Mouse (Mus musculus): Measurements from ENCODE around the gene Borcs6.

Gene Borcs6

DNA sequence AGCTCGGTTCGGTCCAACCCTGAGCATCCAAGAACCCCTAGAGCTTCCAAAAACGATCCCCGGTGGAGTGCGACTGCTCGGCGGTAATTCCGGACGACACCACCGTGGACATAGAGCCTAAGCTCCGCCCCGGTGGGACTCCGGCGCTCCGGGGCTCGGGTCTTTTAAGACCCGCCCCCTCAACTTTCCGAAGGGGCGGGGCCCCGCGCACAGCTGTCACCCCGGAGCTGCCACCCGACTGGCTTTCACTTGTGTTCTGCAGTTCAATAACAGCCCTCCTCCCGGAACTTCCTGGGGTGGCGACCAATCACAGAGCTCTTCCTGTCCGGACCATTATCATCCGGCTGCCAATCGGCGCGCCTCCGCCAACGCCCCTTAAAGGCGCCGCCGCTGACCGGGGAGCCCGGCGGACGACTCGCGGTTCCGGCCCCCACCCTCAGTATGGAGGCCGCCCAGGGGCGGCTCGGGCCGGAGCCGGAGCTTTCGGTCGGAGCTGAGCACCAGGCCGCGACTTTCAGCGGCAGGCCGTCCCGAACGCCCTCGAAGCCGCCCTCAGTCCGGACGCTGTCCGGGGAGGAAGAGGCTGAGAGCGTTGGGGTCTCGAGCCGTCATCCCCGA is at the start of gene Borcs6:
Borcs6 (plus strand) TSS at position 361 of the 618 bp plus-strand sequence.
- DNase-seq (ENCODE audit: low spot score), result peak; percentile 97

DNA sequence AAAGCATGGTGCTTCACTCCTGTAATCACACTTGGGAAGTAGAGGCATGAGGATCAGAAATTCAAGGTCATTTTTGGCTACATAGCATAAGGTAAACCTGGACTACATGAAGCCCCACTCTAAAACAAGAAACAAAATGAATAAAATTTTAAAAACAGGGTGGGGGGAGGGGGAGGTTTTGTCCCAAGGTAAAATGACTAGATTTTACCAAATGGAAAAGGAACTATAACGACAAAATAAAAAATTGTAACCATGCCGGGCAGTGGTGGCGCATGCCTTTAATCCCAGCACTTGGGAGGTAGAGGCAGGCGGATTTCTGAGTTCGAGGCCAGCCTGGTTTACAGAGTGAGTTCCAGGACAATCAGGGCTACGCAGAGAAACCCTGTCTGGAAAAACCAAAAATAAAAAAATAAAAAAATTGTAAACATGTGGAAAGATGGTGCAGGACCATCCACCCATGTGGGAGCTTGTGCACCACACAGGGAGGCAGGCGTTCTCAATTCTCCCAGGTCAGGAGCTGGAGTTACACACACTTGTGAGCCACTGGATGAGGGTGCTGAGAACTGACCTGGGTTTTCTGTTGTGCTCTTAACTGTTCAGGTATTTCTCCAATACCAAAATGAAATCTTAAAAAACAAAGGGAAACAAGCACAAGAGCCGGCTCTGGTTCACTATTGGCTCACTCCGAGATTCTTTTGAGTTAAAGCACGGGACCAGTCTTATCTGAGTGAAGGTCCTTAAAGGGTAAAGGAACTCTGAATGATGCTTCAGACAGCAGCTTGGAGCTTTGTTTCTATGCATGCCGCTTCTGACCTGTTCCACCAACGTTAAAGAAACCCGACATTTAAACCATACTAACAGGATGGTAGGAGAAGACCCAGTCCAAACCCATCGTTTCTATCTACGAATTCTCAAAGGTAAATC is 48.9 kb upstream of the Borcs6 start:
- peak; percentile 55 for DNase-seq (ENCODE audit: low spot score)

DNA sequence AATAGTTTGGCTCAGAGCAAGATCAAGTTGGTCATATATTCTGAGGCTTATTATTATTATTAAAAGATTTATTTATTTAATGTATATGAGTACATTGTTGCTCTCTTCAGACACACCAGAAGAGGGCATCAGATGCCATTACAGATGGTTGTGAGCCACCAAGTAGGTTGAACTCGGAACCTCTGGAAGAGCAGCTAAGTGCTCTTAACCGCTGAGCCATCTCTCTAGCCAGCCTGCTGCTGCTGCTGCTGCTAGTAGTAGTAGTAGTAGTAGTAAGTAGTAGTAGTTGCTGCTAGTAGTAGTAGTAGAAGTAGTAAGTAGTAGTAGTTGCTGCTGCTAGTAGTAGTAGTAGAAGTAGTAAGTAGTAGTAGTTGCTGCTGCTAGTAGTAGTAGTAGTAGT is 48.1 kb upstream of the Borcs6 start:
- DNase-seq (ENCODE audit: low spot score), result peak; percentile 34

DNA sequence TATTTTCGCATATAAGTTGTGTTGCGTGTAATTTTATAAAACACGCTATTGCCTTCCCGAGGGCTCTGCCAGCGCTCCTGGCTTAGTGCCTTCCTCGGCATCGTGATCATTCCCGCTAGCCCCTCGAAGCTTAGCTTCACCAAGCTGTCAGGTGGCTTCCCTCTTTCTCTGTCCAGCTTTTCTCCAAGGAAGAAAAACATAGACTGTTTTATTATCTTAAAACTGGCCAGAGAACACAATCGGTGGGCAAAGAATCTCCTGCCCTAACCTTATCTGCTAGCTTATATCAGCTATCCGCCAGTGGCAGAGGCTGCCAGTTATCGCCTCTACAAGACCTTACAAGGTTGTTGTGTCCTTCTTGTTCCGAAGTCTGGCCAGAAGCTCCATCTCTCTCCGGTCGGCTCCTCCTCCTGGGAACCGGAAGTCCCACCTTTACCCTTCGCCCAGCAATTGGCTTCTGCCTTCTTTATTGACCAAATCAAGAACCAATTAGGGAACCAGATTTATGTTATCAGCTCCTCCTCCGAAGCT is 47.4 kb upstream of the Borcs6 start:
- DNase-seq (ENCODE audit: low spot score), result peak; percentile 91

DNA sequence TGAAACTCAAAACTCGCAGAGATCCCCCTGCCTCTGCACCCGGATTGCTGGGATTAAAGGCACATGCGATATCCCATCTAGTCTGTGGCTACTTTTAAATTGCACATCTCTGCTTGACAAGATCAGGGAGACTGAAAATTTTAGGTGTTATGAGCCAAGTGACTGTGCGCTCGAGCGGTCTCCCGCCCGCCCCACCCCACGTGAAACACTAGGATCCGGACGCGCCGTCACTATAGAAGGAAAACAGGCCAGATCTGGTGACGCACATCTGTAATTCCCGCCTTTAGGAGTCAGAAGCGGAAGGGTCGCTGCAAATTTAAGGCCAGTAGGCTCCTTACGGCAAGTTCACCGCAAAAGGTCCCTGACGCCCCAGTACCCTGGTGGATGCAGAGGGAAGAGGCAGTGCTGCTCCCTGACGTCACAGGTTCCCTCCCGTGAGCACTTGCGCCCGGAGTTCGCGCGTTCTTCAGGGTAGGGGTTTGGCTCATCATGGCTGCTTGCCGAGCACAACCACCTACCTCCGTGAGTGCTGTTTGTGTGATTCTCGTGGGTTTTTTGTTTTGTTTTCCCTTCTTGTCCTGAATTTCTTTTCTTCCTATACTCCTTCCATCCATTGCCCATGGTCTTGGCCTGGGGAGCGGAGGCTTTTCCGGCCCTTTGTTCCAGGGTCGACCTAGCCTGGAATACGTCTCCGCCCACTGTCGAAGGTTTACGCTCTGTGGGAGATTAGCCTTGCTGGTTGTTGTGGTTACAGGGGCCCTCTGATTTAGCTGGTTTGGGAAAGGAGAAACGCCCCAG is 43.7 kb upstream of the Borcs6 start, which contains the start of gene Ctc1:
Ctc1 (plus strand) TSS at position 268 of the 798 bp plus-strand sequence.
- DNase-seq (ENCODE audit: low spot score), result peak; percentile 95

DNA sequence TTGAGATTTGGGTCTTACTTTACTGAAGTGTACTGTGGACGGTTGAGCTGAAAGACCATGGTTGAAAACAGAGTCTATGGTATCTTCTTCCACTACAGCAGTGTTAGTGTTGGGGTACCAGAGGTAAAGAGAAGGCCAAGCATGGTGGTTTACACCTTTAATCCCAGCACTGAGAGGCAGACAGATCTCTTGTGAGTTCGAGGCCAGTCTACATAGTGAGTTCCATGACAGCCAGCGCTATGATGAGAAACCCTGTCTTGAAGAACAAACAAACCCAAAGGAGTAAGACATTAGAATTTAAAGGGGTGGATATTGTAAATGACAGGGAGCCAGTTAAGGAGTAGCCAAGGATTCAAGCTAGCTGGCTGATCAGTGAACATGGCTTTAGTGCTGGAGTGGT is 42.8 kb upstream of the Borcs6 start:
- no peak for DNase-seq (ENCODE audit: low spot score)

DNA sequence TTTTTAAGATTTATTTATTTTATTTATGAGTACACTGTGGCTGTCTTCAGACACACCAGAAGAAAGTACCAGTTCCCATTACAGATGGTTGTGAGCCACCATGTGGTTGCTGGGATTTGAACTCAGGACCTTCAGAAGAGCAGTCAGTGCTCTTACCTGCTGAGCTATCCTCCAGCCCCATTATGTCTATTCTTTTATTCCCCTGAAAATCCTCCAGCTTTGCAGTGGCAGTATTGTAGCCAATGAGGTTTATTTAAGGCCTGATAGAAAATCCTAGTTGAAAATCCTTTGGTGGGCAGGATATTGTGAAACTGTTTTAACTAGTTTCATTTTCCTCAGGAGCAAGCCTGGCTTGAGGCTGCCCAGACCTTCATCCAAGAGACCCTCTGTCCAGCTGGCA is 38.8 kb upstream of the Borcs6 start:
- no peak for DNase-seq (ENCODE audit: low spot score)

DNA sequence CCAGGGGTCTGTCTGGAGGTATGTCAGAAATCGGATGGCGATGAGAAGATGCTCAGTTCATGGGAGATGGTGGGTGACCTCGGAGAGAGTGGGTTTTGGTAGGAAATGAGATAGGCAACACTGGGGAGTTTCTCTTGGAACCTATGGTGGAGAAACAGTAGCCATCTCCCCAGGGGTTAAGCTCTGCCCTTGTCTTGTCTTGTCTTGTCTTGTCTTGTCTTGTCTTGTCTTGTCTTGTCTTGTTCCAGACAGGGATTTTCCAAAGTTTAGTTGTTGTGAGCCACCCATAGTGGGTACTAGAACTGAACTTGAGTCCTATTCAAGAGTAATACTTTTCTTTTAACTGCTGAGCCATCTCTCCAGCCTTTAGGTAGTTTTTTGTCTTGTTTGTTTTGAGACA is 33.0 kb upstream of the Borcs6 start:
- DNase-seq (ENCODE audit: low spot score), result no peak

DNA sequence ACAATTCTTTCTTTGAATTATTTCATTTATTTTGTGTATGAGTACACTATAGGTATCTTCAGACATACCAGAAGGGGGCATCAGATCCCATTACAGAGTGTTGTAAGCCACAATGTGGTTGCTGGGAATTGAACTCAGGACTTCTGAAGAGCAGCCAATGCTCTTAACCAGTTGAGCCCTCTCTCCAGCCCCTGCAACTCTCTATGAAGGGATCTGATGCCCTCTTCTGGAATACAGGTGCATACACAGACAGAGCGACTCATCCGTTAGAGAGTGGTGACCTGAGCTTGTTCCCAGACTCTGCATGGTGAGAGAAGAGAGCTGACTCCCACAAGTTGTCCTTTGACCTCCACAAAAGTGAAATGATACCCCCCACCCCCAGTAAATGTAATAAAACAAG is 30.7 kb upstream of the Borcs6 start:
- peak; percentile 41 for DNase-seq (ENCODE audit: low spot score)

DNA sequence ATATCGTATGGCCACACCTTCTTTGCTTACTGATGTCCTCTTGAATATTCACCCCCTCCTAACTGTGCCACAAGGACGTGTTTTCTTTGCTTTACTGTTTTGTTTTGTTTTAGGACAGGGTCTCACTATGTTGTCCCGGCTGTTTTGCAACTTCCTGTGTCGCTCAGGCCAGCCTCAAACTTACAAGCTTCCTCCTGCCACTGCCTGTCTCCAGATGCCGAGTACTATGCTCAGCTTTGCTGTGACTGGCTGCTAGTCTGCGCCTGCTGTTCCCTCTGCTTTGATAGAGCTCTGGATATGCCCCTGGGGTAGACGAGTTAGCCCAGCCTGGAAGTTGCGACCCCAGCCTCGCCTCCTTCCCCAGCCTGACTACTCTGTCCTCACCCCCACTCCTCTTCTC is 26.0 kb upstream of the Borcs6 start:
- no peak for DNase-seq (ENCODE audit: low spot score)

DNA sequence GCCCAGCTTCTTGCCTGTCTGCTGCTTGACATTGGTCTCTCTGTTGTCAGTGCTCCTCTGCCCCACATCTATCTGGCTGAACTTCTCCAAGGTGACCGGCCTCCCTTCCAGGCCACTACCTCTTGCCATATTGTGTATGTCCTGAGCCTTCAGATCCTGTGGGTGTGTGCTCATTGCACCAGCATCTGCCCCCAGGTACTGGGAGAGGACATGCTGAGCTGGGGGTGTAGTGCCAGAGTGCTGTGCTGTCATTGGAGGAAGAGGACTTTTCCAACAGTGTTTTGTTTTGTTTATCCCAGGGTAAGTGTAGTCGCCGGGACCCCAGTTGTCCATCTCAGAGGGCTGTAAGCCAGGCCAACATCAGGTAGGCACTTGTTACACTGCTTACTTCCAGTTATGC is 24.9 kb upstream of the Borcs6 start:
- DNase-seq (ENCODE audit: low spot score), result no peak

DNA sequence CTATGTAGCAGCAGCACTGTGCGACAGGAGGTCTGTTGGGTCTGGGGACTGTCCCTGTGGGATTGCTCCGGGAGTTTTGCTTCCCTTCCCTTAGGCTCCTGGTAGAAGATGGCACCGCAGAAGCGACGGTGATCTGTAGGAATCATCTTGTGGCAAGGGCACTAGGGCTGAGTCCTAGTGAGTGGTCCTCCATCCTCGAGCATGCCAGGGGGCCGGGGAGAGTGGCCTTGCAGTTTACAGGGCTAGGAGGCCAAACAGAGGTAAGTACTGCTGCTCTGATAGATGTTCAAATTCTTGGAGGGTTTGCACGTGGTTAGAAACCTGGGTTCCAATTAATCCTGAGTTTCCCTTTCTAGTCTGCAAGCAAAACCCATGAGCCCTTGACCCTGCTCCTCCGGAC is 24.1 kb upstream of the Borcs6 start:
- DNase-seq (ENCODE audit: low spot score), result no peak

DNA sequence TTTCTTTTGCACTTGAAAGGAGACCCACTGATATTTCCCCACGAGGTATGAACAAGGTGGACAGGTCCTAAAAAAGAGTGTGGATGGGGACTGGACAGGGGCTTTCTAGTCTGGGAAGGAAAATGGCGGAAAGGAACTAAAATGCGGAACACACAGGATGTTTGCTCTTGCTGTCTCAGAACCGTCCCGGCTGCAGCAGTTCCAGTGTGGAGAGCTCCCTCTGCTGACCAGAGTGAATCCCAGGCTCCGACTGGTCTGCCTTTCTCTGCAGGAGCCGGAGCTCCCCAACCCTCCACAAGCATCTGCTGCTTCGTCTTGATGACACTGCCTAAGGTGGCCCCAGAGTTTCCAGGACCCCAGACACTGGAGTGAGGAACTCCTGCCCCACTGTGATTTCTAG is 23.7 kb upstream of the Borcs6 start:
- DNase-seq (ENCODE audit: low spot score), result peak; percentile 87

DNA sequence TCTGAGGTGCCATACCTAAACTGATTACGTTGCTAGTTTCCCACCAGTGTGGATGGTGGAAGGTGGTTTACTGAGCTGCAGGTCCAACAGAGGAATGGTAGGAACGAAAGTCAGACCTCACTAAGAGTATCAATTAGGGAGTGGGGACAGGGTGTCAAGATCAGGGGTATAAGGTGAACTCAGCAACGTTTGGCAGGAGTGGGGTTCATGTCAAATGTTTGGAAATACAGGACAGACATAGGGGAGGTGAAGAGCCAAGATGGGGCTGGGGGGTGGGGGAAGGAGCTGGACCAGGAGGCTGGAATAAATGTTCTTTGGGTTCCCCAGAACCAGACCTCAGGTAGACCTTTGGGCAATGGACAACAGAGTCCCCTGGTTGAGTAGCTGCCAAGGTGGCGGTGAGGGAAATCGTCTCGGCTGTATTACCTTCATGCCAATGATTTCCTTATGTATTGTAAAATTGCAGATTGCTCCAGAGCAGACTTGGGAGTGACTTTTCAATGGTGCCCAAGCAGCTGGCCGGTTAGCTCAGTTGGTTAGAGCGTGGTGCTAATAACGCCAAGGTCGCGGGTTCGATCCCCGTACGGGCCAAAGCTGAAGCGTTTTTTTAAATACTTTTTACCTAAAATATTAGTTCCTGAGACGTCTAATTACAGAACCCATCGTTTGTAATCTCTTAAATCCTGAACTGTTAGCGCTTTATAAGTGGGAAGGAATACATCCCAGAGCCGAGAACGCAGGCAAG is 22.9 kb upstream of the Borcs6 start:
- DNase-seq (ENCODE audit: low spot score), result peak; percentile 89

DNA sequence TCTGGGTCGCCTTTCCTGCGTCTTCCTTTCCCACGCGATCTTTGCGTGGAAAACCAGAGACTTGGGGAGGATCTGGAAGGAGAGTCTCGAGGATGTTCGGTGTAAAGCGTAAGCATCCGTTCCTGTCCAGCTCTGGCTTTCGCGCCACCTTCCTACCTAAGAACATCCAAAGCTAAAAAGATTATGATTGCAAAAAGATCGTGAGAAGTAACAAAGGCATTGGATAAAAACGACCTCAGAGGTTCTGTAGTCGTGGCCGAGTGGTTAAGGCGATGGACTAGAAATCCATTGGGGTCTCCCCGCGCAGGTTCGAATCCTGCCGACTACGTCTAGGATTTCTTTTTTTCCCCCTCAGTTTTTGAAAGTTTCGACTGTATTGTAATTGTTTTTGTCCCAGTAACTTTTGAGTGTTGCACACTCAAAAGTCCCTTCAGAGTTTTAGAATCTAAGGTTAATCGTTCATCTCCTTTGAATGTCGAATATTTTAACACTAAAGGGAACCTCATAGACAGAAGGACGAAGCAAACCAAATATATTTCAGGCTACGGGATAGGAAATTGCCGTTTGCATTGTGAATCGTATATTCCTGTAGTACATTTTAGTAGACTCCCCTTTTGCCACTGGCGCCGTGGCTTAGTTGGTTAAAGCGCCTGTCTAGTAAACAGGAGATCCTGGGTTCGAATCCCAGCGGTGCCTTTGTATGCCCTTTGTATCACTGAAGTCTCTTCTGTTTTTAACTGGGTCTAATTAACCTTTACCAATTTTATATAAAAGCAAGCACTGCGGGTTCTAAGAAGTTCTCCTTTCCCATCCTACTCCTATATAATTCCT is 22.1 kb upstream of the Borcs6 start:
- DNase-seq (ENCODE audit: low spot score), result peak; percentile 91

DNA sequence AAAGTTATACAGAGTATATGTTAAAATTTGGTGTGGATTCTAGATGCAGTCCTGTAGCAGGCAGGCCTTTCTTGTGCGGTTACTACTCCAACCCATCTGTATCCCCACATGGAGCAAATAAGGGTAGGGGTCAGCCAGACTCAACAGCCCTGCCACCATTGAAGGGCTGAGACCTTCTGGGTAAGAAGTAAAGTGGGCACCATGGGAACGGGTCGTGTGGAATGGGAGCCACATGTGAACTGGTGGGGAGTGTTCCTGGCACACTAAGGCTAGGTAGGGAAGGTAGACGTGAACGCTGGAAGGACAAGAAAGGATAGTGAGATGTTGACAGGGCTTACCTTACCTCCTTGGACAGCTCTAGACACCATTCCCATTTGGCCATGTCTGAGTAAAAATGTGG is 21.3 kb upstream of the Borcs6 start:
- peak; percentile 16 for DNase-seq (ENCODE audit: low spot score)

DNA sequence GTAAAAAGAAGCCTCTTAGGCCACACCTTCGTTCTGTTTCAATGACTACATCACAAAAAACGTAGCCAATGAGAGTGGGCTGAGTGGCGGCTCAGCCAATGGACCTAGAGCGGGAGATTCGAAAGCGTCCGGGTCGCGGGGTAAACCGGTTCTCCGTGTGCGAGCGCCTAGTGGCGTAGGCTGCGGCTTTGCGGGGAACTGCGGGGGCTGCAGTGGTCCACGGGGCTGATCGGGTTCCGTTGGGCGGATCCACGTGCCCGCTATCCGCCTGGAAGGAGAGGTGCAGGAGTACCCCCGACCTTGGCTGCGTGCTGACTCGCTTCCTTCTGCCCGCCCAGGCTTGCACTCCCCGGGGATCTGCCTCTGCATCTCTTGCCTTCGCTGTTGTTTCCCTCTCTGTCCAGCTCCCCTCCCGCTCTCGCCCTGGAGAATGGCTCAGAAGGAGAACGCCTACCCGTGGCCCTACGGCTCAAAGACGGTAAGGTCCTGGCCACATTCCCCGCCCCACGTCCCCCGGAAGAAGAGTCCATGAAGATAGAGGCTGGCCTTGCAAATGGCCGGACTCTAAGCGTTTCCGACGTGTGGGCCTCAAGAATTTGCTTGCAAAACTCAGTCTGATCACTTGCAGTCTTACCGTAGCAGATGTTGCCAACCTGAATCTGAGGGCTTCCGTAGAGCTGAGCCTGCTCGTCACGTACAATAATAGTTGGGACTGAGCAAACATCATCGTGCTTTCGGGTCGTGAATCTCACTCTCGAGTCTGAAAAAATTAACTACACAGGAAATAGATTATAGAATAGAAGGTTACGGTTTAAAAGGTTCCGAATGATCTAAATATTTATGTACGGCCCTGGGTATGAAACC is 13.8 kb upstream of the Borcs6 start, which contains the start of gene Aurkb:
Aurkb (plus strand) TSS at position 117 of the 864 bp plus-strand sequence.
- DNase-seq (ENCODE audit: low spot score), result peak; percentile 92

DNA sequence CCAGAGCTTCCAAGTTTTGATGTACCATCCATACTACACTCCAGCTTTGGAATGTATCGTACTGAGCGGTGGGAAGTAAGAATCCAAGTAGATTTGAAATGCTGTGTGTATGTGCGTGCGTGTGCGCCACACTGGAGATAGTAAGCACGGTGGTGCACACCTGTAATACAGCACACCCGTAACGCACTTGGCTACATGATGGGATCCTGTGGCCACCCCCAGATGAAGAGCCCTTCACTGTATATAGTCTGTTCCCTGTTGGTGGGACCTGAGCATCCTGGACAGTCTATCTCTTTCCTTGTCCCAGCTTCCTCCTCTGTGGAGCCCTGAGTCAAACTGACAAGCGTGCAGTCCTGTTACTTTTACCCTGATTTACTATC is 13.1 kb upstream of the Borcs6 start:
- no peak for DNase-seq (ENCODE audit: low spot score)

DNA sequence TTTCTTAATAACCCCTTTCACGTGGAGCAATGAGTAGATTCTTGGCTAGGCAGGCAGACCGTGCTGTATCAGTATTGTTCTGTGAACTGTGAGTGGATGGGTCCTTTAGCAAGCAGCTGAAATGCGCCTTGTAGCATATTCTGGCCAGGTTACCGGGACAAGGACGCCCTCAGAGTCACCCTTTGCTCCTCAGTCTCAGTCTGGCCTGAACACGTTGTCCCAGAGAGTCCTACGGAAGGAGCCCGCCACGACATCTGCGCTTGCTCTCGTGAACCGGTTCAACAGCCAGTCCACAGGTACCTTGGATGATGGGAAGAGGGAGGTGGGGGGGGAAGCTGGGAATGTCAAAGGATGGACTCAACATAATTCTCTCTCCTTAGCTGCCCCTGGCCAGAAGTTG is 11.9 kb upstream of the Borcs6 start:
- DNase-seq (ENCODE audit: low spot score), result no peak

DNA sequence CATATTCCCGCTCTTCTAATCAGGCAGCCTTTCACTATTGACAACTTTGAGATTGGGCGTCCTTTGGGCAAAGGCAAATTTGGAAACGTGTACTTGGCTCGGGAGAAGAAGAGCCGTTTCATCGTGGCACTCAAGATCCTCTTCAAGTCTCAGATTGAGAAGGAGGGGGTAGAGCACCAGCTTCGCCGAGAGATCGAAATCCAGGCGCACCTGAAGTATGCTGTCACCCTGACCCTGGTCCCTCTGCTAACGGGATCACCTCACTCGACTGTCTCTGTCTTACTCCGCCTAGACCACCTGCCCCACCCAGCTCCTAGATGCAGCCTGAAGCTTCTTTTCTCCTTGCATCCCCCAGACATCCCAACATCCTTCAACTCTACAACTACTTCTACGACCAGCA is 11.4 kb upstream of the Borcs6 start:
- no peak for DNase-seq (ENCODE audit: low spot score)

Data from MN1 (cell line).